Mouse (Mus musculus): ENCODE results near the gene Necap2.

Necap2 gene

GRCm38 (mm10) chr4:141033606-141034549 is 44.3 kb downstream of the Necap2 start:
- no peak for ATAC-seq (ENCODE audit: low TSS enrichment)

GRCm38 (mm10) chr4:141031733-141032132 is 46.4 kb downstream of the Necap2 start:
- ATAC-seq (ENCODE audit: low TSS enrichment), result peak; percentile 77

GRCm38 (mm10) chr4:141030541-141031206 is 47.5 kb downstream of the Necap2 start:
- no peak for ATAC-seq (ENCODE audit: low TSS enrichment)

GRCm38 (mm10) chr4:141024992-141025391 is 53.2 kb downstream of the Necap2 start:
- ATAC-seq (ENCODE audit: low TSS enrichment), result no peak

GRCm38 (mm10) chr4:141024052-141024451 is 54.1 kb downstream of the Necap2 start:
- peak; percentile 80 for ATAC-seq (ENCODE audit: low TSS enrichment)

GRCm38 (mm10) chr4:141021614-141021929 is 56.6 kb downstream of the Necap2 start:
- no peak; the same call in 1 of the 2 replicates for ATAC-seq (ENCODE audit: low TSS enrichment)

GRCm38 (mm10) chr4:141020811-141021613 is 57.1 kb downstream of the Necap2 start:
- no peak; the same call in 1 of the 2 replicates for ATAC-seq (ENCODE audit: low TSS enrichment)

GRCm38 (mm10) chr4:141020220-141020619 is 57.9 kb downstream of the Necap2 start:
- no peak for ATAC-seq (ENCODE audit: low TSS enrichment)

- ATAC-seq (ENCODE audit: low TSS enrichment), result no peak
These were observed 60.3 kb downstream of the Necap2 start for GRCm38 (mm10) chr4:141017657-141018436.

All from frontal cortex, adult (tissue).